In genomic region chr5:116419322-116420045, GRCm38 (mm10) we compare ENCODE assay signal across 10 mouse cellular contexts. TPM values are rescaled to one million over a fixed set of nuclear protein-coding genes. Genes with fewer than 3 reads are reported as not detected.
DNase-seq lines count a peak whose midpoint lies in the region; ATAC-seq and TF ChIP-seq lines count a peak whose summit lies in the region.
"Had no signal": no experiment of that assay in that cellular context is flagged by ENCODE, and none has a peak within 500 bp of the region (broad histone marks: within the 10 kb centered on the region; RNA-seq: fewer than 3 reads in every experiment).

No protein-coding gene starts in this region.

- H3K27me3 ChIP-seq in embryonic facial prominence, embryonic 12.5 days: no peaks in the 10 kb centered on the region; the same call in 1 of the 2 replicates
- peaks cover 27% of the 10 kb centered on the region for H3K27me3 ChIP-seq in embryonic facial prominence, embryonic 10.5 days (replicated peaks; ENCODE audit: low read depth, poor library complexity, severe bottlenecking)
- no peaks in the 10 kb centered on the region for H3K27me3 ChIP-seq in C2C12 (ENCODE audit: control insufficient read depth, insufficient read depth, insufficient read length)
- H3K27me3 ChIP-seq in intestine, embryonic 15.5 days (replicated peaks): no peaks in the 10 kb centered on the region
- H3K27me3 ChIP-seq: liver, embryonic 13.5 days had no signal

- peaks cover 40% of the 10 kb centered on the region for H3K79me3 ChIP-seq in C2C12 (ENCODE audit: low read depth)

- peak overlapping the region; percentile 8 for H3ac ChIP-seq in C2C12 (ENCODE audit: control insufficient read depth, insufficient read length, low read depth)

- no peak for TF ChIP-seq CTCF in C2C12 (IDR thresholded peaks at IDR 0.05; ENCODE audit: control insufficient read depth, insufficient read depth, insufficient read length)
- no peak for TF ChIP-seq CTCF in embryonic fibroblast, embryonic 13.5 days (IDR thresholded peaks at IDR 0.05; ENCODE audit: borderline replicate concordance, insufficient read depth, low read length)

- H3K36me3 ChIP-seq in embryonic facial prominence, embryonic 12.5 days: no peaks in the 10 kb centered on the region
- no peaks in the 10 kb centered on the region for H3K36me3 ChIP-seq in embryonic facial prominence, embryonic 10.5 days (replicated peaks)
- H3K36me3 ChIP-seq in C2C12 (ENCODE audit: control insufficient read depth, insufficient read depth): peaks cover 20% of the 10 kb centered on the region
- H3K36me3 ChIP-seq in intestine, embryonic 15.5 days: no peaks in the 10 kb centered on the region
- H3K36me3 ChIP-seq: G1E; liver, embryonic 13.5 days had no signal

- H3K4me3 ChIP-seq in embryonic facial prominence, embryonic 12.5 days: no peak overlapping the region
- H3K4me3 ChIP-seq in embryonic facial prominence, embryonic 10.5 days: no peak overlapping the region
- peak overlapping the region; percentile 42 for H3K4me3 ChIP-seq in C2C12 (ENCODE audit: insufficient read depth, poor library complexity, severe bottlenecking)
- H3K4me3 ChIP-seq in embryonic fibroblast, embryonic 13.5 days (ENCODE audit: insufficient read depth, low read length): peak overlapping the region; percentile 8
- H3K4me3 ChIP-seq in intestine, embryonic 15.5 days (replicated peaks): no peak overlapping the region
- H3K4me3 ChIP-seq: liver, embryonic 13.5 days had no signal

- no peak for ATAC-seq in embryonic facial prominence, embryonic 12.5 days (ENCODE audit: insufficient number of reproducible peaks, insufficient read depth, low FRiP score, low TSS enrichment)
- no peak for ATAC-seq in intestine, embryonic 15.5 days

- no peaks in the 10 kb centered on the region for H3K9me3 ChIP-seq in embryonic facial prominence, embryonic 12.5 days
- H3K9me3 ChIP-seq in embryonic facial prominence, embryonic 10.5 days: no peaks in the 10 kb centered on the region
- no peaks in the 10 kb centered on the region for H3K9me3 ChIP-seq in intestine, embryonic 15.5 days
- H3K9me3 ChIP-seq: liver, embryonic 13.5 days had no signal

- WGBS in embryonic facial prominence, embryonic 12.5 days: 67% methylated on average over 6 of the region's 6 CpGs
- WGBS in embryonic facial prominence, embryonic 10.5 days: 60% methylated on average over 6 of the region's 6 CpGs
- WGBS in intestine, embryonic 15.5 days: 67% methylated on average over 6 of the region's 6 CpGs

- peaks cover 26% of the 10 kb centered on the region for H3K4me1 ChIP-seq in embryonic facial prominence, embryonic 12.5 days
- H3K4me1 ChIP-seq in embryonic facial prominence, embryonic 10.5 days: peaks cover 45% of the 10 kb centered on the region
- peaks cover 3% of the 10 kb centered on the region for H3K4me1 ChIP-seq in embryonic fibroblast, embryonic 13.5 days (ENCODE audit: control insufficient read depth, insufficient read depth, low read length)
- H3K4me1 ChIP-seq in intestine, embryonic 15.5 days (replicated peaks): peaks cover 30% of the 10 kb centered on the region

- H3K4me2 ChIP-seq in embryonic facial prominence, embryonic 12.5 days (replicated peaks): 0 out of 2 replicates have a peak overlapping the region, but pooled peaks have one; percentile 13
- H3K4me2 ChIP-seq in intestine, embryonic 15.5 days (replicated peaks): 0 out of 2 replicates have a peak overlapping the region, but pooled peaks have one; percentile 6

- H3K27ac ChIP-seq in embryonic facial prominence, embryonic 12.5 days: no peak overlapping the region
- H3K27ac ChIP-seq in embryonic facial prominence, embryonic 10.5 days (replicated peaks): no peak overlapping the region
- peak overlapping the region; percentile 28 for H3K27ac ChIP-seq in embryonic fibroblast, embryonic 13.5 days (ENCODE audit: insufficient read depth, low read length)
- H3K27ac ChIP-seq in intestine, embryonic 15.5 days: no peak overlapping the region
- H3K27ac ChIP-seq: liver, embryonic 13.5 days had no signal

- H3K79me2 ChIP-seq in C2C12 (ENCODE audit: control insufficient read depth, insufficient read depth): peaks cover 73% of the 10 kb centered on the region

- no peak overlapping the region for H3K9ac ChIP-seq in embryonic facial prominence, embryonic 12.5 days
- H3K9ac ChIP-seq in intestine, embryonic 15.5 days: no peak overlapping the region
- H3K9ac ChIP-seq: liver, embryonic 13.5 days had no signal

- DNase-seq in embryonic facial prominence, embryonic 10.5 days (ENCODE audit: low spot score): no peak
- DNase-seq in testis, postnatal 10 days (ENCODE audit: low spot score): no peak
- no peak for DNase-seq in kidney, adult 9 months
- DNase-seq in ovary, adult 18-20 months (ENCODE audit: low spot score): no peak
- DNase-seq: liver, embryonic 13.5 days had no signal

- TF ChIP-seq POLR2A in embryonic fibroblast, embryonic 13.5 days (IDR thresholded peaks at IDR 0.05; ENCODE audit: low read depth, low read length): no peak

TF ChIP-seq in C2C12, 6 proteins besides CTCF, POLR2A, EP300 and RAD21:
- TF ChIP-seq FOSL1 (IDR thresholded peaks at IDR 0.05; ENCODE audit: insufficient read depth, low read length, poor library complexity, severe bottlenecking): no peak

RNA-seq across cellular contexts. Expression of gene Hspb8, which starts 3.2 kb away (rescaled TPM):
- 7.5 and 8.1 TPM in 2 replicates for polyA plus RNA-seq in embryonic facial prominence, embryonic 12.5 days (2016; fragmentation: Nextera tagmentation; extraction: Ambion mirVana)
- polyA plus RNA-seq in embryonic facial prominence, embryonic 10.5 days (2016; fragmentation: Nextera tagmentation; extraction: Ambion mirVana): 6.8 and 8.0 TPM in 2 replicates
- polyA plus RNA-seq in C2C12 (2012; fragmentation: generic; extraction: Trizol): 58.6 TPM
- 46.5 and 59.1 TPM in 2 replicates for polyA plus RNA-seq in embryonic fibroblast, embryonic 13.5 days (2011; ENCODE audit: insufficient read length, low read depth, missing spikeins)
- polyA plus RNA-seq in intestine, embryonic 15.5 days (2015; fragmentation: Nextera tagmentation; extraction: Ambion mirVana): 11.4 and 12.1 TPM in 2 replicates
- polyA plus RNA-seq: G1E had no signal

Comparison
In these comparisons a context has a peak if more than half of its experiments do, and no peak if none do; other contexts are left out.
1. H3K4me3 ChIP-seq: peak in C2C12 (single experiment) and embryonic fibroblast, embryonic 13.5 days (single experiment); none in embryonic facial prominence, embryonic 12.5 days (single experiment), embryonic facial prominence, embryonic 10.5 days (single experiment) and intestine, embryonic 15.5 days (single experiment).